Mouse (Mus musculus): Measurements from ENCODE around the gene Auts2. TPM values are rescaled to one million over a fixed set of nuclear protein-coding genes. Genes with fewer than 3 reads are reported as not detected.

Gene Auts2
- polyA plus RNA-seq, 1 experiment from 2014 or later = 97.2 TPM

- WGBS = 22% methylated on average over 19 of the region's 19 CpGs
- H3K4me2 ChIP-seq (ENCODE audit: low read length) = no peak overlapping the region
These were observed 710.0 kb downstream of the Auts2 start for GRCm38 (mm10) chr5:131832891-131833876.

DNA sequence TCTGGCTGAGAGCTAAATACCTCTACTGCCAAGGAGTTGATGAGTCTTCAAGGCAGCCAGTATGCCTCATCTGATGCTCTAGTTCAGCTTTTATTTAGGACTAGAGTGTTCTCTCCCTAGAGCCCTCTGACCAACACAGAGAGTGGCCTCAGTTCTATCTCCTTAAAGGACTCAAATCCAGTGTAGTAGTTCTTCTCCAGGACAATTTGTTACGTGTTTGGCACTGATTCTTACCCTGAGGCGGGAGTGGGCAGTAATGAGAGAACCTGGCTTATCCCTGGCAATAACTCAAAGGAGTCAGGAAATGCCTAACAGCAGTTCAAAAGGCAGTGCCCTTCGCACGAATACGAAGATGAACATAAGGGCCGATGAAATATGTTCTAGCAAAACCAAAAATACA lies 713.0 kb downstream of the Auts2 start:
- no peak overlapping the region for H3K4me3 ChIP-seq (replicated peaks; ENCODE audit: low read length)
- H3K36me3 ChIP-seq (ENCODE audit: control insufficient read depth, insufficient read depth) = no peaks in the 10 kb centered on the region
- peaks cover 33% of the 10 kb centered on the region for H3K4me1 ChIP-seq (replicated peaks; ENCODE audit: control insufficient read depth, insufficient read depth, low read length)
- no peak overlapping the region for H3K27ac ChIP-seq (ENCODE audit: low read length)
- no peak overlapping the region for H3K4me2 ChIP-seq (ENCODE audit: low read length)
- ATAC-seq = no peak
- 74% methylated on average over 6 of the region's 6 CpGs for WGBS
- no peak overlapping the region for H3K9ac ChIP-seq (replicated peaks; ENCODE audit: low read depth, low read length)
- no peaks in the 10 kb centered on the region for H3K27me3 ChIP-seq (replicated peaks; ENCODE audit: control insufficient read depth, insufficient read depth, low read length)
- no peaks in the 10 kb centered on the region for H3K9me3 ChIP-seq (ENCODE audit: control insufficient read depth, low read length)

More at GRCm38 (mm10) chr5:131832891-131833876, 710.0 kb downstream of the Auts2 start:
- Histone ChIP-seq H3K9ac (replicated peaks; ENCODE audit: low read depth, low read length) (no peak overlapping the region), H3K4me1 (replicated peaks; ENCODE audit: control insufficient read depth, insufficient read depth, low read length) (peaks cover 22% of the 10 kb centered on the region), H3K36me3 (ENCODE audit: control insufficient read depth, insufficient read depth) (no peaks in the 10 kb centered on the region), H3K4me3 (replicated peaks; ENCODE audit: low read length) (no peak overlapping the region), H3K9me3 (ENCODE audit: control insufficient read depth, low read length) (no peaks in the 10 kb centered on the region), H3K27me3 (replicated peaks; ENCODE audit: control insufficient read depth, insufficient read depth, low read length) (no peaks in the 10 kb centered on the region), H3K27ac (ENCODE audit: low read length) (peak overlapping the region; percentile 68)
- peak; percentile 65; the same call in 1 of the 2 replicates for ATAC-seq

- H3K9me3 ChIP-seq (ENCODE audit: control insufficient read depth, low read length) = no peaks in the 10 kb centered on the region
- H3K36me3 ChIP-seq (ENCODE audit: control insufficient read depth, insufficient read depth) = no peaks in the 10 kb centered on the region
- no peak overlapping the region for H3K4me3 ChIP-seq (replicated peaks; ENCODE audit: low read length)
- peaks cover 42% of the 10 kb centered on the region for H3K4me1 ChIP-seq (replicated peaks; ENCODE audit: control insufficient read depth, insufficient read depth, low read length)
- ATAC-seq = no peak
- no peak overlapping the region for H3K4me2 ChIP-seq (ENCODE audit: low read length)
- H3K27me3 ChIP-seq (replicated peaks; ENCODE audit: control insufficient read depth, insufficient read depth, low read length) = no peaks in the 10 kb centered on the region
- no peak overlapping the region for H3K9ac ChIP-seq (replicated peaks; ENCODE audit: low read depth, low read length)
- no peak overlapping the region for H3K27ac ChIP-seq (ENCODE audit: low read length)
- 58% methylated on average over 3 of the region's 3 CpGs for WGBS
These were observed 713.9 kb downstream of the Auts2 start for GRCm38 (mm10) chr5:131829248-131829647.

DNA sequence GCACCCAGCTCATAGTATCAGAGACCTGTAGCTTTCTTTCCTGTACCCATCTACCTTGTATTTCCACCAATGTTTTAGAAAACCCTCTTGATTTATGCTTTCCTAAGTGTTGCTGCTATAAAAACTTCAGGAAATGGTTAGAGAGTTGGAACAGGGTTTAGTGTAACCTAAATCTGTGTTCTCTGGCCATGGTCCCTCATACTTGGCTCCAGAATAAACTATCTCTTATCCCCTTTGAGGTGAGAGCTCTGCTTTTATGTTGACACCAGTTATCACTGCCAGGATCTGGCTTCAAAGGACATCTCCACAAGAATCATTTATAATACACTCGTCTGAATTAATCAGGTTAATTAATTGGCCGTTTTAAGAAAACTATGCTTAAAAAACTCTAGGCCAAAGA lies 714.5 kb downstream of the Auts2 start:
- no peak overlapping the region for H3K4me2 ChIP-seq (ENCODE audit: low read length)
- H3K36me3 ChIP-seq (ENCODE audit: control insufficient read depth, insufficient read depth) = no peaks in the 10 kb centered on the region
- no peak overlapping the region for H3K27ac ChIP-seq (ENCODE audit: low read length)
- H3K4me3 ChIP-seq (replicated peaks; ENCODE audit: low read length) = no peak overlapping the region
- H3K9ac ChIP-seq (replicated peaks; ENCODE audit: low read depth, low read length) = no peak overlapping the region
- no peaks in the 10 kb centered on the region for H3K27me3 ChIP-seq (replicated peaks; ENCODE audit: control insufficient read depth, insufficient read depth, low read length)
- H3K4me1 ChIP-seq (replicated peaks; ENCODE audit: control insufficient read depth, insufficient read depth, low read length) = peaks cover 41% of the 10 kb centered on the region
- WGBS = 48% methylated on average over 2 of the region's 2 CpGs
- no peak for ATAC-seq
- no peaks in the 10 kb centered on the region for H3K9me3 ChIP-seq (ENCODE audit: control insufficient read depth, low read length)

GRCm38 (mm10) chr5:131826362-131827261 lies 716.5 kb downstream of the Auts2 start:
- H3K27ac ChIP-seq (ENCODE audit: low read length) = no peak overlapping the region
- WGBS = 82% methylated on average over 8 of the region's 8 CpGs
- H3K9me3 ChIP-seq (ENCODE audit: control insufficient read depth, low read length) = no peaks in the 10 kb centered on the region
- H3K4me3 ChIP-seq (replicated peaks; ENCODE audit: low read length) = no peak overlapping the region
- H3K4me1 ChIP-seq (replicated peaks; ENCODE audit: control insufficient read depth, insufficient read depth, low read length) = peaks cover 36% of the 10 kb centered on the region
- no peak for ATAC-seq
- H3K9ac ChIP-seq (replicated peaks; ENCODE audit: low read depth, low read length) = no peak overlapping the region
- no peaks in the 10 kb centered on the region for H3K27me3 ChIP-seq (replicated peaks; ENCODE audit: control insufficient read depth, insufficient read depth, low read length)
- H3K4me2 ChIP-seq (ENCODE audit: low read length) = no peak overlapping the region
- H3K36me3 ChIP-seq (ENCODE audit: control insufficient read depth, insufficient read depth) = no peaks in the 10 kb centered on the region

DNA sequence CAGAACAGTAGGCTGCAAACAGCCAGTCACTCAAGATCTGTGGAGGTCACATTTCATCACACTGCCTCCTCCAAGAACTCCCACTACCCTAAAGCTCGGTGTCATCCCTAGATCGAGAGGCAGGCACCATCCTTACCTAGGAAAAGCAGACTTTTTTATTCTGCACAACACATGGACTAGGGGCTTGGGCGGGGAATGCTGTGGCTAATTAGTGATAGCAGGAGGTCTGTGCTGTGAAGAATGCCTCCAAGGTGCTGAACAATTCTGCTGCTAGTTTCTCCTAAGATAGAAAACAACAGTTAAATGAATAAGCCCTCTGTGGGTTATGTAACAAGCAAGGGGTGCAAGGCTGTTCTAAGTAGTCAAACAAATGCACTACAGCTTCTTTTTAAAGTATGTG lies 717.7 kb downstream of the Auts2 start:
- ATAC-seq = no peak
- Histone ChIP-seq H3K27ac (ENCODE audit: low read length) (peak overlapping the region; percentile 83), H3K9ac (replicated peaks; ENCODE audit: low read depth, low read length) (no peak overlapping the region), H3K4me3 (replicated peaks; ENCODE audit: low read length) (no peak overlapping the region), H3K4me1 (replicated peaks; ENCODE audit: control insufficient read depth, insufficient read depth, low read length) (peaks cover 43% of the 10 kb centered on the region), H3K27me3 (replicated peaks; ENCODE audit: control insufficient read depth, insufficient read depth, low read length) (no peaks in the 10 kb centered on the region), H3K9me3 (ENCODE audit: control insufficient read depth, low read length) (no peaks in the 10 kb centered on the region), H3K4me2 (ENCODE audit: low read length) (no peak overlapping the region), H3K36me3 (ENCODE audit: control insufficient read depth, insufficient read depth) (no peaks in the 10 kb centered on the region)
- 3% methylated on average over 3 of the region's 3 CpGs for WGBS

- ATAC-seq = peak; percentile 95
- no peaks in the 10 kb centered on the region for H3K27me3 ChIP-seq (replicated peaks; ENCODE audit: control insufficient read depth, insufficient read depth, low read length)
- H3K4me1 ChIP-seq (replicated peaks; ENCODE audit: control insufficient read depth, insufficient read depth, low read length) = peaks cover 48% of the 10 kb centered on the region
- H3K4me3 ChIP-seq (replicated peaks; ENCODE audit: low read length) = no peak overlapping the region
- H3K36me3 ChIP-seq (ENCODE audit: control insufficient read depth, insufficient read depth) = no peaks in the 10 kb centered on the region
- WGBS = 7% methylated on average over 11 of the region's 11 CpGs
- no peak overlapping the region for H3K9ac ChIP-seq (replicated peaks; ENCODE audit: low read depth, low read length)
- H3K9me3 ChIP-seq (ENCODE audit: control insufficient read depth, low read length) = no peaks in the 10 kb centered on the region
- H3K4me2 ChIP-seq (ENCODE audit: low read length) = no peak overlapping the region
- H3K27ac ChIP-seq (ENCODE audit: low read length) = peak overlapping the region; percentile 83
These were observed 718.8 kb downstream of the Auts2 start for GRCm38 (mm10) chr5:131824197-131824991.

GRCm38 (mm10) chr5:131821461-131821860 lies 721.7 kb downstream of the Auts2 start:
- peaks cover 48% of the 10 kb centered on the region for H3K4me1 ChIP-seq (replicated peaks; ENCODE audit: control insufficient read depth, insufficient read depth, low read length)
- no peaks in the 10 kb centered on the region for H3K36me3 ChIP-seq (ENCODE audit: control insufficient read depth, insufficient read depth)
- no peak overlapping the region for H3K4me2 ChIP-seq (ENCODE audit: low read length)
- no peaks in the 10 kb centered on the region for H3K9me3 ChIP-seq (ENCODE audit: control insufficient read depth, low read length)
- no peak overlapping the region for H3K4me3 ChIP-seq (replicated peaks; ENCODE audit: low read length)
- no peak for ATAC-seq
- H3K9ac ChIP-seq (replicated peaks; ENCODE audit: low read depth, low read length) = no peak overlapping the region
- no peak overlapping the region for H3K27ac ChIP-seq (ENCODE audit: low read length)
- 65% methylated on average over 4 of the region's 4 CpGs for WGBS
- no peaks in the 10 kb centered on the region for H3K27me3 ChIP-seq (replicated peaks; ENCODE audit: control insufficient read depth, insufficient read depth, low read length)
